ENCODE assay signal across 7 mouse cellular contexts in genomic region chr6:97204252-97204869, GRCm38 (mm10). TPM values are rescaled to one million over a fixed set of nuclear protein-coding genes. Genes with fewer than 3 reads are reported as not detected.
DNase-seq lines count a peak whose midpoint lies in the region; ATAC-seq and TF ChIP-seq lines count a peak whose summit lies in the region.

No protein-coding gene starts in this region.

- H3K36me3 ChIP-seq in lung, postnatal 0 days (ENCODE audit: insufficient read depth, low read length): no peaks in the 10 kb centered on the region
- H3K36me3 ChIP-seq in limb, embryonic 15.5 days: peaks cover 5% of the 10 kb centered on the region; the same call in 1 of the 2 replicates

- H3K9ac ChIP-seq in lung, postnatal 0 days (replicated peaks; ENCODE audit: low read depth): peak overlapping the region; percentile 86
- peak overlapping the region; percentile 95; the same call in 1 of the 2 replicates for H3K9ac ChIP-seq in limb, embryonic 15.5 days

- 9% methylated on average over 9 of the region's 9 CpGs for WGBS in lung, postnatal 0 days
- WGBS in limb, embryonic 15.5 days: 9% methylated on average over 9 of the region's 9 CpGs

- H3K9me3 ChIP-seq in lung, postnatal 0 days (ENCODE audit: low read length): no peaks in the 10 kb centered on the region
- H3K9me3 ChIP-seq in limb, embryonic 15.5 days: no peaks in the 10 kb centered on the region

- no peak for ATAC-seq in lung, postnatal 0 days
- no peak for ATAC-seq in limb, embryonic 15.5 days (ENCODE audit: insufficient number of reproducible peaks, low FRiP score, low TSS enrichment, low read depth)

- DNase-seq in lung, postnatal 0 days (ENCODE audit: low spot score): no peak
- no peak for DNase-seq in lung, postnatal 36 days
- peak; percentile 32 for DNase-seq in yolk sac, embryonic 10.5 days (ENCODE audit: low spot score)
- DNase-seq in layer of hippocampus, postnatal 10 days (ENCODE audit: low spot score in 2 of 2): no peak
- DNase-seq in layer of hippocampus, adult 11-12 months (ENCODE audit: low spot score): no peak

- peak overlapping the region; percentile 80 for H3K4me3 ChIP-seq in lung, postnatal 0 days (ENCODE audit: low read depth, low read length)
- H3K4me3 ChIP-seq in embryonic fibroblast, embryonic 13.5 days (ENCODE audit: insufficient read depth, low read length): peak overlapping the region; percentile 98
- H3K4me3 ChIP-seq in limb, embryonic 15.5 days: peak overlapping the region; percentile 86

- 0 out of 2 replicates have a peak, but pooled peaks have one; percentile 16 for TF ChIP-seq POLR2A in embryonic fibroblast, embryonic 13.5 days (IDR thresholded peaks at IDR 0.05; ENCODE audit: low read depth, low read length)

- 0 out of 2 replicates have a peak overlapping the region, but pooled peaks have one; percentile 23 for H3K27ac ChIP-seq in lung, postnatal 0 days (ENCODE audit: low read length)
- H3K27ac ChIP-seq in embryonic fibroblast, embryonic 13.5 days (ENCODE audit: insufficient read depth, low read length): peak overlapping the region; percentile 63
- peak overlapping the region; percentile 85; the same call in 1 of the 2 replicates for H3K27ac ChIP-seq in limb, embryonic 15.5 days

- TF ChIP-seq EP300 in lung, postnatal 0 days (IDR thresholded peaks at IDR 0.05): no peak

- H3K4me1 ChIP-seq in lung, postnatal 0 days (ENCODE audit: insufficient read depth, low read depth, low read length): peaks cover 5% of the 10 kb centered on the region
- H3K4me1 ChIP-seq in embryonic fibroblast, embryonic 13.5 days (ENCODE audit: control insufficient read depth, insufficient read depth, low read length): peaks cover 10% of the 10 kb centered on the region
- peaks cover 10% of the 10 kb centered on the region; the same call in 1 of the 2 replicates for H3K4me1 ChIP-seq in limb, embryonic 15.5 days

- no peak for TF ChIP-seq CTCF in lung, postnatal 0 days (IDR thresholded peaks at IDR 0.05)
- TF ChIP-seq CTCF in embryonic fibroblast, embryonic 13.5 days (IDR thresholded peaks at IDR 0.05; ENCODE audit: borderline replicate concordance, insufficient read depth, low read length): no peak

- no peaks in the 10 kb centered on the region for H3K27me3 ChIP-seq in lung, postnatal 0 days (replicated peaks; ENCODE audit: insufficient read depth, low read length)
- no peaks in the 10 kb centered on the region for H3K27me3 ChIP-seq in limb, embryonic 15.5 days

- peak overlapping the region; percentile 87 for H3K4me2 ChIP-seq in lung, postnatal 0 days (replicated peaks; ENCODE audit: low read depth, low read length)
- peak overlapping the region; percentile 65 for H3K4me2 ChIP-seq in limb, embryonic 15.5 days

RNA-seq across cellular contexts. Expression of gene Uba3, which starts 1.1 kb away (rescaled TPM):
- polyA plus RNA-seq in lung, postnatal 0 days (2015; fragmentation: Nextera tagmentation; extraction: Ambion mirVana): 35.8 and 43.2 TPM in 2 replicates
- polyA plus RNA-seq in embryonic fibroblast, embryonic 13.5 days (2011; ENCODE audit: insufficient read length, low read depth, missing spikeins): 136 and 147 TPM in 2 replicates
- polyA plus RNA-seq in limb, embryonic 15.5 days (2015; fragmentation: Nextera tagmentation; extraction: Ambion mirVana): 77.0 and 81.4 TPM in 2 replicates
- 10 to 100 TPM; 65.5 to 68.5 TPM for total RNA-seq in layer of hippocampus, postnatal 10 days (2021)

RNA-seq across cellular contexts. Expression of gene Arl6ip5, which starts 6.1 kb away (rescaled TPM):
- 90.3 and 91.9 TPM in 2 replicates for polyA plus RNA-seq in lung, postnatal 0 days (2015; fragmentation: Nextera tagmentation; extraction: Ambion mirVana)
- polyA plus RNA-seq in embryonic fibroblast, embryonic 13.5 days (2011; ENCODE audit: insufficient read length, low read depth, missing spikeins): 140 and 204 TPM in 2 replicates
- 85.2 and 108 TPM in 2 replicates for polyA plus RNA-seq in limb, embryonic 15.5 days (2015; fragmentation: Nextera tagmentation; extraction: Ambion mirVana)
- total RNA-seq in layer of hippocampus, postnatal 10 days (2021): 100 to 1,000 TPM; 128 to 152 TPM

RNA-seq across cellular contexts. Expression of gene Tmf1, which starts 25.4 kb away (rescaled TPM):
- 51.0 and 53.9 TPM in 2 replicates for polyA plus RNA-seq in lung, postnatal 0 days (2015; fragmentation: Nextera tagmentation; extraction: Ambion mirVana)
- polyA plus RNA-seq in embryonic fibroblast, embryonic 13.5 days (2011; ENCODE audit: insufficient read length, low read depth, missing spikeins): 55.8 and 62.6 TPM in 2 replicates
- polyA plus RNA-seq in limb, embryonic 15.5 days (2015; fragmentation: Nextera tagmentation; extraction: Ambion mirVana): 38.5 and 40.3 TPM in 2 replicates
- total RNA-seq in layer of hippocampus, postnatal 10 days (2021): 10 to 100 TPM; 52.0 to 56.3 TPM

RNA-seq across cellular contexts. Expression of gene Lmod3, which starts 48.2 kb away (rescaled TPM):
- 0.24 and 0.31 TPM in 2 replicates for polyA plus RNA-seq in lung, postnatal 0 days (2015; fragmentation: Nextera tagmentation; extraction: Ambion mirVana)
- not detected in 2 replicates for polyA plus RNA-seq in embryonic fibroblast, embryonic 13.5 days (2011; ENCODE audit: insufficient read length, low read depth, missing spikeins)
- 7.2 and 17.3 TPM in 2 replicates for polyA plus RNA-seq in limb, embryonic 15.5 days (2015; fragmentation: Nextera tagmentation; extraction: Ambion mirVana)
- total RNA-seq in layer of hippocampus, postnatal 10 days (2021): under 1 TPM in 1 of 2 experiments, not detected in 1; 0.16 TPM

RNA-seq across cellular contexts. Expression of gene Eogt, which starts 55.4 kb away (rescaled TPM):
- polyA plus RNA-seq in lung, postnatal 0 days (2015; fragmentation: Nextera tagmentation; extraction: Ambion mirVana): 15.3 and 15.5 TPM in 2 replicates
- 40.3 and 44.5 TPM in 2 replicates for polyA plus RNA-seq in embryonic fibroblast, embryonic 13.5 days (2011; ENCODE audit: insufficient read length, low read depth, missing spikeins)
- polyA plus RNA-seq in limb, embryonic 15.5 days (2015; fragmentation: Nextera tagmentation; extraction: Ambion mirVana): 14.9 TPM in 2 replicates
- total RNA-seq in layer of hippocampus, postnatal 10 days (2021): 10 to 100 TPM; 32.2 to 35.2 TPM

Comparison
In these comparisons a context has a peak if more than half of its experiments do, and no peak if none do; other contexts are left out.
1. H3K27ac ChIP-seq: peak in every context shown above with its lines; median percentile 85 in limb, embryonic 15.5 days; 63 in embryonic fibroblast, embryonic 13.5 days; 23 in lung, postnatal 0 days.